Mouse (Mus musculus) lung, adult 2 months (tissue): ENCODE measurements at regions not wholly inside any gene's neighbourhood (a gene's known extent, or its start where the extent isn't known, plus 50 kb on each side); places are given as distances from the start of the nearest gene placed in this dataset.

Experiments used
- CTCF ChIP-seq: fragments of 200-500 bp; IDR thresholded peaks from 2 replicates; pipeline ENCODE4 v1.5.1; 2011; ENCODE audit warnings: mild to moderate bottlenecking, low read length, control low read depth; ENCODE audit not compliant: insufficient read depth
- POLR2A ChIP-seq: fragments of 200-500 bp; IDR thresholded peaks from 2 replicates; pipeline ENCODE4 v1.6.1; 2011; ENCODE audit warnings: low read depth, mild to moderate bottlenecking, control low read depth, low read length, borderline replicate concordance; ENCODE audit errors: extremely low read depth

DNA sequence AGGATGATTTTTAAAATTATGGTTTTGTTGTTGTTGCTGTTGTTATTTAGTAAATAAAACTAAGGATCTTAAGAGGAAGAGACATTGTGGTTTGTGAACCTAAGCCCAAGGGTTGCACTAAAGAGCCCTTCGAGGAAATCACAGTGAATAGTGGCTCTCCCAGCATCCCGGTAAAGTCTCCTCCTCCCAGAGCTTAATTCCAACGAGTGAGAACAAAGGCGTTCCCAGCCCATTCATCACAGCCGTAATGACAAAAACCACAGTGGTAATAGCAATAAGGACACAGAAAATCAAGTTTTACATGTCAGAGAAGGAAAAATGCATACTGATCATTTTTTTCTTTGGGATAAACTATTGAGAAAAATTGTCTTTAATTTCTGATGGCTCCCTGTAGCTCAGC, 56.3 kb upstream of the Cd180 start:
- TF ChIP-seq CTCF: no peak
- TF ChIP-seq POLR2A: no peak
